Mouse (Mus musculus) adrenal gland (tissue): ENCODE measurements around the gene Adamts17.

Experiments used
- intact Hi-C: fragments of 180-260 bp; cut with DNase I; formaldehyde crosslinking; loops from one replicate; pipeline ENCODE4 v1.15.1; 2025

Adamts17 gene

DNA sequence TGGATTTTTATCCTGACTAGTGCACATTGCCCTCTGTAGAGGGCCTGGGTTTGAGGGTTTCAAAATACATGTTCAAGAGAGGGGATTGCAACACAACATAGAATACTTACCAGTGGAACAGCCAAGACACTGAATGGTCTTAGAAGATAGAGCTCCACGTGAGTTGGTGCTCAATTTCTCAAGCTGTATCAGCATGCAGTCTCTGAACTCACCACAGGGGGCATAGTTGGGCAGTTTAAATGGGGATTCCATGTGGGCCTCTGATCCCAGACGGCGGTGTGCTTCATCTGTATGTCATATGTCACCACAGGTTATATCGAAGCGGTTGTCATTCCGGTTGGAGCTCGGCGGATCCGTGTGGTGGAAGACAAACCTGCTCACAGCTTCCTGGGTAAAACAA lies 222.2 kb downstream of the Adamts17 start:
- intact Hi-C loops: no loop called here

- intact Hi-C loops: no loop called here
Measured at GRCm38 (mm10) chr7:67062571-67062970, 223.0 kb downstream of the Adamts17 start.

- intact Hi-C loops: no loop called here
Measured at GRCm38 (mm10) chr7:67064627-67065305, 225.2 kb downstream of the Adamts17 start.

DNA sequence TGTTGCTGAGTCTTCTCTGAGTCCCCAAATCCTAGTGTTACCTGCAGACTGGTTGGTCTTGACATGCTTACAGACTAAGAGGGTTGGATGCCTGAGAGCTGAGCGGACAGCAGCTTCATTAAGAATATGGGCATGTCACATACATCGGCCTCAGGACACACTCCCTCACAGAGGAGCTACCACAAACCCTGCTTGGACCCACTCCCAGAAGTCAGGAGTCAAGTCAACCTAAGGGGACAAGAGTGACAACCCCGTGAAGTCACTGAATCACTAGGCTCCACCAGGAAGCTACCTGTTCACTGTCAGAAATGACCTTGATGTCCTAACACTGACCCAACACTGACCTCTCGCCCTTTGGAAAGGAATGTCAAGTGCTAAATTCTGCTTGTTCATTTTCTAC lies 226.1 kb downstream of the Adamts17 start:
- intact Hi-C loops: no loop called here

DNA sequence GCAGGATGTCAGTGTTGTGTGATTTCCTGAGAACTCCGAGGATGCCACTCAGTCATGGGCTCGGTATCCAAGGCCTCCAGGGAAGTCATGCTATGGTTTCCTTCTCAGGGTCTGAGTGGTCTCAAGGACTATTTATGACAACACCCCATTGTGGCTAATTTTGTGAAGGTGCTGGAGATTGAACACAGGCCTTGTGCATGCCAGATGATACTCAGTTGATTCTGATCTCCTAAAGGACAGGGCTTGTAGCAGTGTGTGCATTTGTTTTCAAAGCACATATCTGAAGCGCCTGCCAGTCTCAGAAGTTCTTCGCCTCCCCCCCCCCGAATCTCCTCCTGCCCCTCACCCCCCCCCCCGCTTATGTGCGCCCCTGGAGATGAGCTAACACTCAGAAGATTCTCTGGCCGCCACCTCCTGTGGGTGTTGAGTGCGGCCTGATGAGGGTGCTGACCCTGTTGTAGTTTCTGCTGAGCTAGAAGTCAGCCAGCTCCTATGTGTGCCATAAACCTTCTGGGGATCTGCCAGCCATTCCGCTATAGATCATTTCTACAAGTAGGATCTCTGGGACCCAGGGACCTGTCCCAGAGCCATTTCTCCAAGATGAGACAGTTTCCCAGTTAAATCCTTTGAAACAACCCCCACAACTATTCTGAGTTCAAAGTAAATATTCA lies 232.6 kb downstream of the Adamts17 start:
- intact Hi-C loops: no loop called here

DNA sequence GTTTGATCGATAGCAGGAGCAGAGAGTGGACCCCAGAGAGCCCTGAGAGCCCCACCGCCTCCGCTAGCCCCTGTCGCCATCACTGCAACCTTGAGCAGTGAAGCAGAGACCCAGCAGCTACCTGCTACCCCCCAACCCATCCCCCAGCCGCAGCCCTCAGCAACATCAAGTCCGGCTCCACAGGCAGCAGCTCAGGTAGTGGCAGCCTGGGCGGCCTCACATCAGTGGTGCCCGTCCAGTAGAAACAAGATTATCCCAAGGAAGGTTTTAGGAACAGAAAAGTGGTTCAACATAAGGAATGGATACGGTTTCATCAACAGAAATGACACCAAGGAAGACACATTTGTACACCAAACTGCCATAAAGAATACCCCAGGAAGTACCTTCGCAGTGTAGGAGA lies 243.2 kb downstream of the Adamts17 start:
- intact Hi-C loops: no loop called here

DNA sequence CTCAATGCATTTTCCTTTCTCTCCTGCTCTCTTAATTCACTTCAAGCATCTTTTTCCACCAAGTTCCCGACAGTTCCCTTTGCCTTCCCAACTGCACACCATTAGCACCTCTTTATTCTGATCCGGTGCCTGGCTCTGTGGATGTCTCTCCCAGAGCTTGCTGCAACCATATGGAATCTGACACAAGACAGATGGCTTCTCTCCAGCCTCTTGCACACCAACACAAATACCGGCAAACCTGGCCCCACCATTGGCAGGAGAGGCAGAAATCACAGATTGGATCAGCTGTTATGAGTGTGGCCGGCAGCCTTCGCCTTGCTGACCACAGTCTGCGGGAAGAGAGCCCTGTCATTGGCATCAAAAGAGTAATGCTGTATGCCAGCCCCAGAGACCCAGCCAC lies 248.2 kb downstream of the Adamts17 start:
- intact Hi-C loops: no loop called here

GRCm38 (mm10) chr7:67097096-67097495 lies 257.6 kb downstream of the Adamts17 start:
- intact Hi-C loops: no loop called here

DNA sequence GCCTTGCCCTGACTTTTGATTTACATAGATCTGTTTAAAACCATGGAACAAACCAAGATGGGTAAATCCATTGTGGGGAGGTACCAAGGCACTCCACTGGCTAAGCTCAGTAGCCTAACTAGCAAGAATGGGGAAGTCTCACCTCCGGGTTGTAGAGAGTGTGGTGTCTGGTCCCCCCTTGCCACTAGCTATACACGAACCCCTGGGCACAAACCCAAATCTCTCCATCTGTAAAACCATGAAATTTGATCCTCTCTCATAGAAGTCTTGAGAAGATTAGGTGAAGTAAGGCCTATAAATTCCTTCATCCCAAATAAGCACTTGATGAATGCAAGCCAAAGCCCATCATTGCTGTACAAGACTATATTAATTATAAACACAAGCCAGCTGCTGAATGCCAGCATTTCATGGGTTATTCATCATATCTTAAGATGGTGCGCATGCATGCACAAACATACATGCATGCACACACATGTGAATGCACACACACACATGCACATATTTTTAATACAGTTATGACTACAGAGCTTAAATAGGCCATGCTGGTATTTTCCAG lies 262.0 kb downstream of the Adamts17 start:
- intact Hi-C loops: no loop called here

DNA sequence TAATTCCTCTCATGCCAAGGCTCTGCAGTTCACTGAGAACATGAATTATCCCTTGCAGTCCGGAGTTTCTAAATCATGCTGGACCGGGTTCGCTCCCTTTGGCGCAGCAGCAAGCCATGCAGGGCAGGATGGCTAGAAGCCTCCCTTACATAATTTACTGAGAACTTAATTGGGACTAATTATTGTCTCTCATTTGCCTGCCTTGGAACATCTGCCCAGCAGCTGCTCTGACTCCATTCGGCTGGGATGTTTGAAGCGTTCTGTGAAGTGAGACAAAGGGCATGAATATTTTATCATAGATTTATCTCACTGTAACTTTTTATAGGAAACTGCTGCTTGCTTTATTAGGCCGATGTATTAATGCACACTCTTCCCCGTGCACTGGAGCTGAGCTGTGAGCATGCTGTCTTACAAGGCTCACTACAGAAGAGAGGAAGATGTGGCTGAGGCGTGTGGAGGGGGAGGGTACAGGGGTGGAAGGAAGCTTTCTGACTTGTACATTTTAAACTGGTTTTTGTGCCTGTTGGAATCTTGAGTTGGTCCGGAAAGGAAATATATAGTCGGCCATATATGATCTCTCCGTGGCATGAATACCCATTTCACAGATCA lies 271.1 kb downstream of the Adamts17 start:
- intact Hi-C loops: no loop called here

DNA sequence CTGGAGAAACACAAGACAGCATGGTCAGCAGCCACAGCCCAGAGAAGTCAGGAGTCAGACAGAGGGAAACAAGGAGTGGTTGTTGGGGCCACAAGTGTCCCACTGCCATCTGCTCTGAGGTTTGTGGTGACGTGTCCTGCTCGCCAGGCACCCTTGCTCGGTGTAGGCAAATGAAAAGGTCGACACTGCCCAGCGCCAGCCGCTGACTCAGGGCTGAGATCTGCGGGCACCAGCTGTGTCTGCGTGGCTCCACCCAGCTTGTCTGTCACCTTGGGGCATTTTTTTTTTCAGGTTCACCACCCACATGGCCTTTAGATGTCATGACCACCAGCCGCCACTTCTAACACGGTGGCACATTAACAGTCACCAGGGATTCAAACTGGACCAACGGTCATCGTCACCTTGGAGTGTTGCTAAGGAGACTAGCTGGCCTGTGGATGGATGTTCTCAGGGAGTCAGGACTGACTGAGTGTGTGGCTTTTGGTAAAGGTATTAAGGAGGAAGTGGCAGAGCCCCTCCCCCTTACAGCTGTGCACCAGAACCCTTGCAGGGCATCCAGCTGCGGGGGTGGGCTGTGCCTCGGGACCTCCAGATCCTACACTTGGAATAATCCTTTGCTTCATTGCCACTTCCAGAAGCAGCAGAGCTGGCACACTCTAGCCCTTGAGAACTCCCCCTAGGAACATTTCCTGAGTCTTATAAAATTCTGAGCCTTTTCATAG lies 273.1 kb downstream of the Adamts17 start:
- intact Hi-C loops: no loop called here

DNA sequence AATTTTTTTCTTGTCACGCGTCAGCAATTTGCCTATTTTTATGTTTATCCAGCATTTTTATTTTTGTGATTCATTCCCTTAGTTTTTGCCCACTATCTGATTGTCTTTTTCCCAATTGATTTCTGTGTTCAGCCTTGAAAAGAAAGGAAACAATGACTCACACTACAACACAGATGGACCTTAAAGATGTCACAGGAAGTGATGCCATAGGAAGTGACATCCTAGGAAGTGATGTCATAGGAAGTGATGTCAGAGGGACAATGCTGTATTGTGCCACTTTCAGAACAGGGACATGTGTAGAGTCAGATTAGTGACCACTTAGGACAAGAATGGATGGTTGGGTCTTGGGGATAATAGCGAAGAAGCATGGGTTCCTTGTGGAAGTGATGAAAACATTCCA lies 274.5 kb downstream of the Adamts17 start:
- intact Hi-C loops: no loop called here

- intact Hi-C loops: no loop called here
Measured at GRCm38 (mm10) chr7:67115056-67115455, 275.5 kb downstream of the Adamts17 start.

- intact Hi-C loops: no loop called here
Measured at GRCm38 (mm10) chr7:67135140-67135539, 295.6 kb downstream of the Adamts17 start.

DNA sequence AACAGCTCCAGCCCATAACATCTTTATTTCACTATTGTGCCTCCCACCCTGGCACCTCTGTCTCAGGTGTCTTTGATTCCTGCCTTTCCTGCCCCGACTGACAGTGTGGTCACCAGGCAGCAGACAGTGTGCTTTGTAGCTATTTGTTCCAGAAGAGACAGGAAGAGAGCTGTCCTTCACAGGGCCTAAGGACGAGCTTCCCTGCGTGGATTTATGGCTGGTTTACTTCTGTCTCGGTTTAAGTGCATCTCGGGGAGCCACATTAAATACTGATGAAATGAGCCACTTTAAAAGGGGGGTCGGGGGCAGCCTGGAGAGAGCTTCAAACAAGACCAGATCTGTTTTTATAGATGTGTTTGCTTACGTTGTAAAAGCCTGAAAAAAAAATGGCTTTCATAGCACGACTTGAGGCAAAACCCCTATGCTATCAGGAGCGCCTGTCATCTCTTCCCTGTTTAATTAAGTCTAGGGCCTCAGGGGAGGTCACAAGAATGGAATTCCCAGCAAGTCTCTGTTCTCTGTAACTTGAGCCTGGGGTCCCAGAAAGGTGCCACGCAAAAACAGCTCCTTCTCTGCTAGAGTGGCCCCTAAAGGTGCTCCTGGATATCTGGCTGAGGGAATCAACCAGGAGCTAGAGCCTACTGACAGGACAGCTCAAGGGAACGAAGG lies 302.9 kb downstream of the Adamts17 start:
- intact Hi-C loops: no loop called here

DNA sequence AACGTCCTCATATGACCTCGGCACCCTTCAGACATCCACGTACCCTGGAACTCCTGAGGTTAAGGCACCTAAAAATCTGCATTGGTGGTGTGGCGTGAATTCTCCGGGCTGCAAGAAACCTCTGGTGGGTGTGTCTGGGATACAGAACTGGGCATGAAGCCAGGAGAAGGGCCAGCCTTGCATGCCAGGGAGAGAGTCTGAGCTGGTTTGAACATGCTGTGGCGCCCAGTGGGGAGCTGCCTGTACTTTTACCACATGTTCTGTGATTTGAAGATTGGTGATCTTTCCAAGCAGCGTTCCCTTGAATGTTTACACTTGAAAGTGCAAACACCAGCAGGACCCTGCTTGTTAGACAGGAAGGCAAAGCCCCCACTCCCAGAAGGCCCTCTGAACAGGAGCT lies 306.2 kb downstream of the Adamts17 start:
- intact Hi-C loops: no loop called here

- intact Hi-C loops: no loop called here
Measured at GRCm38 (mm10) chr7:67146151-67146550, 306.6 kb downstream of the Adamts17 start.

GRCm38 (mm10) chr7:67149707-67150106 lies 310.2 kb downstream of the Adamts17 start:
- intact Hi-C loops: no loop called here

GRCm38 (mm10) chr7:67152626-67153025 lies 313.1 kb downstream of the Adamts17 start:
- intact Hi-C loops: no loop called here

GRCm38 (mm10) chr7:67162135-67162534 lies 322.6 kb downstream of the Adamts17 start:
- intact Hi-C loops: no loop called here

DNA sequence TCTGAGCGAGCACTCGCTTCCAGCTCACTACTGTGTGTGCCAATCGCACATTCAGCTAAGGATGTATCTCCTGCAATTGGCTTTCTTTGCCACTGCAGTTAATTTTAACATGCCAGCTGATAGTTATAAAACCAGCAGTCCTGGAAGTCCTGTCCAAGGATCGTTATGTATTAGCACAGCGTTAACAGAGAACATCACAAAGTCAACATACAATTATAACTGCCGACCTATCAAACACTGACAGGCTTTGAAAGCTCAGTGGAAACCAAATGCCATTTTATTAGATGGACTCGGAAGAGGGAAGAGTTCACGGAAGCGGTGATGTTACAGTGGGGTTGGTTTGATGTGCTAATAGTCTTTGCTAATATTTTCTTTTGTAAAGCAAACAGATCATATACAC lies 328.8 kb downstream of the Adamts17 start:
- intact Hi-C loops: no loop called here
